Mouse (Mus musculus): ENCODE results near the gene Timm8b.

GRCm38 (mm10) chr9:50634270-50634669 lies 30.6 kb downstream of the Timm8b start:
- TF ChIP-seq CTCF (IDR thresholded peaks at IDR 0.05; ENCODE audit: borderline replicate concordance, insufficient read depth, low read length), result no peak
- TF ChIP-seq POLR2A (IDR thresholded peaks at IDR 0.05; ENCODE audit: low read depth, low read length), result no peak
